Mouse (Mus musculus): ENCODE results near the gene Oasl1.

DNA sequence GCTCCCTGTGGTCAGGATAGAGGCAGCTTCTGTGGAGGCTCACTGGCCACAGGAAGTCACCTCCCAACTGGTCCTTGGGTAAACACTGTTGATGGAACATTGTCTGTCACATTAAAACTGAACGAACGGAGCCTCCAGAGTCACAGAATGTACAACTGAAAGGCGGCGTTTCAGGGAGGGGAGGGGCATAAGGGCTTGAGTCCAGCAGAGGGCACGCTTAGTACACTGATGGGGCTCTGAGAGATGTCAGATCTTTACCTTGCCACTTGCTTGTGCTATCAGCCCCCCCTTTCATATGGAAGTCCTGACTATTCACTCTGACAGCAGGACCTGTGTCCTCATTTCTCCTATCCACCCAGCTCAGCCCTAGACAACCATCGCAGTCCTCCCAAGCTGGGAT, 47.2 kb upstream of the Oasl1 start:
- TF ChIP-seq POLR2A (IDR thresholded peaks at IDR 0.05; ENCODE audit: low read depth, low read length) = no peak
- TF ChIP-seq CTCF (conservative IDR thresholded peaks at IDR 0.05; ENCODE audit: insufficient read depth, insufficient read length, low read depth, low read length) = peak; percentile 64

All from kidney, adult 2 months (tissue).